Mouse (Mus musculus): ENCODE data around the gene Psen2.

The Psen2 gene

DNA sequence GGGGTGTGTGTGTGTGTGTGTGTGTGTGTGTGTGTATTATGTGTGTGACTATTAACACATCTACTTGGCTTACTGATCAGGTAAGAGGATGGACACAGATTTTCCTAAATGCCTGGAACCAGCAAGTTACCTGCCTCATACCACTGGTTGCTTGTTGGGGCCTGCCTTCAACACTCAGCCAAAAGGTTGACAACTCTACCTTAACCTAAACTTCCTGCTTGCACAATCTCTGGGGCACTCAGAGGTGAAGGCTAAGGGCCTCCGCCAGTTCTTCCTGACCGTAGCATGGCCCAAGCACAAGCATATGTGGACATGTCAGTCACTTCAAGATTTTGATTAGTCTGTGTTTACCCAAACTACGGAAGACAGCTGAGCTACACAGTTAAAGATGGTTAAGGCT is 65.3 kb downstream of the Psen2 start:
- peak; percentile 21 for DNase-seq (ENCODE audit: low spot score)

- no peak for DNase-seq (ENCODE audit: low spot score)
Observed at GRCm38 (mm10) chr1:180196508-180196907, 66.7 kb downstream of the Psen2 start.

DNA sequence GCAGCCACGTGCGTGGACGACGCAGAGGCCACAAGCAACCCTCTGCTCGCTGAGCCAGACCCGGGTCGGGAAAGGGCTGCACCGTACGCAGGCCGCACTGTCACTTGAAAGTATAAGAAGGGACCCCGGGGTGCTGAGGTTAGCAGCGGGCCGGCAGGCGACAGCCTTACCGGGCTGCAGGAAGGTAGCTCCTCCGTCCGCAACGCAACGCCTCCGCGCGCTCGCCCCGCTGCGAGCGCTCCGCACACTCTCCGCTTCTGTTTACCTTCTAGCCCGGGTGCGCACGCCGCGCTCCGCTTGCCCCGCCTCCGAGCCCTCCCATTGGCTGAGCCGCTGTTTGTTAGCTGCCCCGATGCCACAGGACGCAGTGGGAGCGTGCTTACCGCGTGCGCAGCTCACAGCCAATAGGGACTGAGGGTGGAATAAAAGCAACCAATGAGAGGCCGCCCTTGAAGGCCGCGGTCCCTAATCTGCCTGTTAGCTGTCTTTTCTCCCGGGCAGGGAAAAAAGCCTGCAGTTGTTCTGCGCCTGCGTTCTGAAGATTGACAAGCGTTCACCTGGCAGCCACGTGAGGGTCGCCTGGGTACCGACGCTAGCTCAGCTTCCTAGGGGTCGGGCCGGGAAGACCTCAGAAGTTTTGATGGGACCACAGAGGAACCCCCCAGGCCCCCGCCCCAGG is 67.4 kb downstream of the Psen2 start:
- DNase-seq (ENCODE audit: low spot score): peak; percentile 92

- no peak for DNase-seq (ENCODE audit: low spot score)
Observed at GRCm38 (mm10) chr1:180194781-180195471, 68.3 kb downstream of the Psen2 start.

DNA sequence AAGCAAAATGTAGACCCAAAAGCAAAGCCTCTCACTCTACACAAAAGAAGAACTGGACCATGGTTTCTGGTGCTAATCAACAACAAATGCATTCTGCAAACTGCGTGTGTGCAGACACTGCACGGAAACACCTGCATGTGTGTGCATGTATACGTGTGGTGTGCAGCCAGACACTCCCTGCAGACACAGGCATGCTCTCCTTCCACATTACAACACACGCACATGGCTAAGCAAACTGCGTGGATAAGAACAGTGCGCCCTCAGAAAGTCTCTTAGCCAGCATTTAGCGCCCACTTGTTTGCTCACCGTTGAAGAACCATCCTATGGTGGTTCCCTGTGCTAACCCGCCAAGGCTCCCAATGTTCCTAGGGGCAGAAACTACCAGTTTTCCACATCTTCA is 69.2 kb downstream of the Psen2 start:
- no peak for DNase-seq (ENCODE audit: low spot score)

DNA sequence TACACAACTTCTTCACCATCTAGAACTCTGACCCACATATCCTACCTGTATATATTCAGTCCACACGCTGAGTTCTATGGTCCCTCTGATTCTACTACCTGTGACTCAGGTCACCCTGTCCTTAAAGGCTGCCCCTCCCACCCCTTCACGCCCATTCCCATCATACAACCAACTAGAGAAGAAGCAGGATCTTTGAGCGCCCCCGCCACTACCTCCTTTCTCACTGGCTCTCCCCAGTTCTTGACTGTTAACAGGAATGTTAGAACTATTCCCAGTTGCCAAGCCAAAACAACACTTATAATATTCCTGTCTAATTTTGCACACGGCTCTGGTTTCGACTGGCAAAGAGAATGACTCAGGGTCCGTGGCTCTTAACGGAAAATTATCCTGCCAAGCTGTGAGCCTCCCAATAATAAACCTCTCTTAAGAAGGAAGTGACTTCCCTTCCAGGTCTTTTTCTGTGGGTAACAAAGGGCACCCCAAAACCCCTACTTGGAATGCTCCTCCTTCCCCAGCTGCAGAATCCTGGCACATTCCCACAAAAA is 69.8 kb downstream of the Psen2 start:
- no peak for DNase-seq (ENCODE audit: low spot score)

- DNase-seq (ENCODE audit: low spot score): no peak
Observed at GRCm38 (mm10) chr1:180192866-180193265, 70.4 kb downstream of the Psen2 start.

- DNase-seq (ENCODE audit: low spot score): no peak
Observed at GRCm38 (mm10) chr1:180191651-180192220, 71.5 kb downstream of the Psen2 start.

- no peak for DNase-seq (ENCODE audit: low spot score)
Observed at GRCm38 (mm10) chr1:180191112-180191511, 72.1 kb downstream of the Psen2 start.

GRCm38 (mm10) chr1:180188951-180189350 is 74.3 kb downstream of the Psen2 start:
- no peak for DNase-seq (ENCODE audit: low spot score)

DNA sequence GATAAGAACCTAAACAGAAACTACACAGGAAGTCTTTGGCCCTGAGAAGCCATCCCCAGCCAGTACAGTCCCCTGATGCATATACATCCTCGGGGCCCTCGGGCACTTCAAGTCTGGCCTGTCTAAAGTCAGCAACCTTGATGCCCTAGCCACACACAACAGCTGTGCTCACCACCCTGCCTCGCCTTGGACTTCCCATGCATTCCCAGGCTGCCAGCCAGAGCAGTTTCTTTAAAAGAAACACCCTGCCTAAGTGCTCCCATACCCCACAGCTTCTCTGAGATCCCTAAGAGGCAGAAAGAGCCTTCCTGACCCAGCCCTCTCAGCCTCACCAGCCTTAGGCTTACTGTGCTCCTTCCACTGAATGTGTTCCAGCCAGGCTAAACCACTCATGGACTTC is 76.9 kb downstream of the Psen2 start:
- no peak for DNase-seq (ENCODE audit: low spot score)

GRCm38 (mm10) chr1:180185877-180186276 is 77.4 kb downstream of the Psen2 start:
- no peak for DNase-seq (ENCODE audit: low spot score)

DNA sequence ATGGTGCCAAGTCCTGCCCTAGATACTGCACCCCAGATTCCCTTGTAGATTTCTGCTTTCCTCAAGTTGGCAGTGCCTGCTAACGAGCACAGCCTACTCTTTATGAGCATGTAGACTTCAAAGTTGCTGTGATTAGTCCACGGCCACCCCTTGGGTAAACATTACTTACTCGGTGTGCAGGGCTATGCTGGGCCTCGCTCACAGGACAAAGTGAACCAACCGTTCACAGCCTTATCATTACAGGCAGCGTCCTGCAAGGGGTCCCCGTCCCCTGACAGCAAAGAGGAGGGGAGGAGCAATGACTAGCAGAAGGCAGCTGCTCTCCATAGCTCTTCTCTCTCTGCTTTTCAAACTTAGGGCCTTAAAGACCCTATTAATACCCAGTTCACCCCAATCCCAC is 78.5 kb downstream of the Psen2 start:
- DNase-seq (ENCODE audit: low spot score): no peak

GRCm38 (mm10) chr1:180183525-180184159 is 79.6 kb downstream of the Psen2 start:
- DNase-seq (ENCODE audit: low spot score): no peak

GRCm38 (mm10) chr1:180182731-180183130 is 80.5 kb downstream of the Psen2 start:
- no peak for DNase-seq (ENCODE audit: low spot score)

- no peak for DNase-seq (ENCODE audit: low spot score)
Observed at GRCm38 (mm10) chr1:180181966-180182319, 81.3 kb downstream of the Psen2 start.

- DNase-seq (ENCODE audit: low spot score): no peak
Observed at GRCm38 (mm10) chr1:180181304-180181965, 81.8 kb downstream of the Psen2 start.

DNA sequence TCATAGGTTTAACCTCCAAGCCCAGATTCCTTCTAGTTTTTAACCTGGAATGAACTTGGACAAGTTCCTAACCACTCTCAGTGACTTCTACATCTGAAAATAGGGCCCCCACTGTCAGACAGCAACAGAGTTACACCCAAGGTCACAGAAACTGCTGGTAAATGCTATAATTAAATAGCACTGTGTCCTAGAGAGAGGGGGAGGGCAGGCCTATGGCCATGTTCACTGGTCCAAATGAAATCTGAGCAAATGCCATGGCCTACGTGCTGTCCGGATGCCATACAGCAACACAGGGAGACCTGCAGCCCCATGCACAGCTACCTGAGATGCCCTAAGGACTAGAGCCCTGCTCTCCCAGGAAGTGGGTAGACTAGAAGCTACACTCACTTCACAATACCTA is 83.4 kb downstream of the Psen2 start:
- DNase-seq (ENCODE audit: low spot score): no peak

DNA sequence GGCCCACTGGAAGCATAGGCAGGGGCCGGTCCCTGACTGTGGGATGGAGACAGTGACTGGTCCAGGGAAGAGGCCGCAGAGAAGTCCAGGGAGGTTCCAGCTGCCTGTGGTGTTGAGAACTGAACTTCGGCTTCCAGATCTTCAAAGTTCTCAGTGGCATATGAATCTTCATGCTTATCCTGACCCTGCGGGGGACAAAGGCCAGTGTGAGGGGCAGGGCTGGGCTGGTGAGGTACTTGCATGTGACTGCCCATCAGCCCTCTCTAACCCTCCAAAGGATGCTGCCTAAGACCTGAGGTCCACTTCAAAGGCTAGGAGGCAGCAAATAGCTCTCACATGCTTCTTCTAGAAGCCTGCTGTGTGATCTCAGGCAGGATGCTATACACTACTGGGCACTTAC is 84.1 kb downstream of the Psen2 start:
- DNase-seq (ENCODE audit: low spot score): no peak

GRCm38 (mm10) chr1:180178340-180178739 is 84.9 kb downstream of the Psen2 start:
- no peak for DNase-seq (ENCODE audit: low spot score)
